Mouse (Mus musculus): ENCODE measurements around the gene Rex1bd.
"Not testable (repeated sequence)": the region's sequence is repeated elsewhere in the genome, so short reads cannot be mapped to it uniquely, and the experiment has no call there.

The Rex1bd gene

DNA sequence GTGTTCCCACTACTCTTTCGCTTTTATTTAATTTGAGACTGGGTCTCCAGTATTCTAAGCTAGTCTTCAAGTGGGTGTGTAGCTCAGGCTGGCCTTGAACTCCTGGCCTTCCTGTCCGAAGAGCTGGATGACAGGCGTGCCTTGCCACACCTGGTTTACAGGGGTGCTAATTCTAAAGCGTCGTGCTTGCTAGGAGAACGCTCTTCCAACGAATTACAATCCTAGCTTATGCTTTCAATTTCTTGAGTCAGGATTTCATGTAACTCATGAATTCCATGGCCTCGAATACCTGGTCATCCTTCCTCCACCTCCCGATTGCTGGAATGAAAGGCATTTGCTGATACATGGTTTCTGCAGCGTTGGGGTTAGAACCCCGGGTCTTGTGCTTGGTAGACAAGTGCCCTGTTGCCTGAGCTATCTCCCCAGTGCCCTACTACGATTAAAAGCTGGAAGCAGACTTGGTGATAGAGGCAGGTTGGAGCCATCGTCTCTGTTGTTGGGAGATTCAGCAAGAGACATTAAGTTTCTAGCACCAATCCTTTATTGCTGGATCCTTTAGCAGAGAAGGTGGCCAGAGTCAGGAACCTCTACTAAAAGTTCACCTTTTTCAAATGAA, 21.7 kb upstream of the Rex1bd start:
- no peak for DNase-seq (ENCODE audit: low spot score)

DNA sequence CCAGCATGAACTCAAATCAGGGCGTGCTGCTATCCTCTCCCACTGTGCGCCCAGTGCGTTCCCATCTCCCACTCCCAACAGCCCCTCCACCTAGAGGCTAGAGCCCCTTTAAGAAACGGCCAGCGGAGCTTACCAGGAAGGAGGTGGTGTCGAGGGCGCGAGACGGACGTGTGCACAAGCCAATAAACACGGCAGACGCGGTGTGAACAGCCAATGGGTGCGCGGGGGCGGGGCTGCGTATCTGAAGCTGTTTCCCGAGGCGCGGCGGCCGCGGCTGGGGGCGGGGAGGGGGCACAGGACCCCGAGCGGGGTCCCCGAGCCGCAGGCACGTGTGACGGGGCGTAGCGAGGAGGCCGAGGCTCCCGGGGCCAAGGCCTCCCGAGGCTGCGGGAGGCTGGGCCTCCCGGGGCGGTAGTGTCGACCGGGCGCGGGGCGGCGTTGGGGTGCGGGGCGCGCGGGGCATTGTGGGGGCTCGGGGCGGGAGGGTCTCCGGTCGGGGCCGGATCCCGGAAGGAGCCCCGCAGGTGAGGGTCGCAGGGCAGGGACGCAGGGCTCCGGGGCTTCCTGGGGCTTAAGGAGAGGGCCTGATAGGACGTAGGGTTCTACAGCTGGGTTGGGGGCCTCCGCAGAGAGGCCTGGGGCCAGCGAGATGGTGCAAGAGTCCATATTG, 21.1 kb upstream of the Rex1bd start, which contains the start of the genes Fkbp8 and Kxd1:
TSS of gene Fkbp8 (plus strand) at position 213 of the 670 bp plus-strand sequence.
TSS of gene Kxd1 (minus strand) at position 445 of the 670 bp plus-strand sequence.
- peak; percentile 98 for DNase-seq (ENCODE audit: low spot score)

DNA sequence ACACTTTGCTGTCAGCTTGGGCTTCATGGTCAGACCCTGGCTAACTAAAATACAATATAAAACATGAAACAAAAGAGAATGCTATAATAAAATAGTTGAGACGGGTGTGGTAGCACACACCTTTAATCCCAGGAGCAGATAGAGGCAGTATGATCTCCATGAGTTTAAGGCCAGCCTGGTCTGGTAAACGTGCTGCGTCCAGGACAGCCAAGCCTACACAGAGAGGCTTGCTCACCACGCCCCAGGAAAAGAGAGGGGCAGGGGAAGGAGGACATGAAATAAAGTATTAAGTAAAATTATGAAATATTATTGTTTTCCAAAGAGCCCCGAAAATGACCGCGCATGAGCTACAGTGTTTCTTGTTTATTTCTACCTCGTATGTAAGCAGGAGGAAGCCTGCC, 20.6 kb upstream of the Rex1bd start:
- no peak for DNase-seq (ENCODE audit: low spot score)

DNA sequence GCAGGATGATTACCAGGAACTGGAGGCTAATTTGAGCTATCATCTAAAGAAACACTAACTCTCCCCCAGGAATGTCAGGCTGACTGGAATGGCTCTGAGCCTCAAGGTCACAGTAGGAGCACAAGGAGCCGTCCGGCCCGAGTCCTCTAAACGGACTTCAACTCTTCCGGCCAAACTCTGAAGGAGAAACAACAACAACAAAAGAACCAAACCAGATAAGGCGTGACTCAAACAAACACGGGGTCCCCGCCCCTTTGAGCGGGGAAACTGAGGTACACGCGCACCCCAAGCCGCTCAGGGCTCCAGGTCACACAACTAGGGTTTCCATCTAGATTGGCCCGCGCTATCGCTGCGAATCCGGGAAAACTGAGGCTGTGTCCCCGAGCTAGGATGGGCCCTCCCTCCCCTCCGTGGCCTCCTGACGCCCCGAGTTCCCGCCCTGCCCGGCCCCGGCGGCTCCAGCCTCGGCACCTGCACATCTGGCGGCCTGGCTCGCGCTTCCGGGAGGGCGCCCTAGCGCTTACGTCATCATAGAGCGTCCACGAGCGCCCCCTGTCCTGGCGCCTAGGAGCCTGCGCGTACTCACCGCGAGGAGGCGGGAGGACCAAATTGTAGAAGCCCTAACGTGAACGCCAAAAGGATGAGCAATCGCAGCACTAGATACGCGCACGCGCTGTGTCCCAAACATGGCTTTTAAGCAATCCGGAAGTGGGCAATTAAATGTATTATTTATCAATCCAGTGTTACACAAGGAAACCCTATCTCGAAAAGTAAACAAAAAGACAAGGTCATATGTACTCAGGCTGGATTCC, 16.2 kb upstream of the Rex1bd start:
- DNase-seq (ENCODE audit: low spot score) = peak; percentile 95

DNA sequence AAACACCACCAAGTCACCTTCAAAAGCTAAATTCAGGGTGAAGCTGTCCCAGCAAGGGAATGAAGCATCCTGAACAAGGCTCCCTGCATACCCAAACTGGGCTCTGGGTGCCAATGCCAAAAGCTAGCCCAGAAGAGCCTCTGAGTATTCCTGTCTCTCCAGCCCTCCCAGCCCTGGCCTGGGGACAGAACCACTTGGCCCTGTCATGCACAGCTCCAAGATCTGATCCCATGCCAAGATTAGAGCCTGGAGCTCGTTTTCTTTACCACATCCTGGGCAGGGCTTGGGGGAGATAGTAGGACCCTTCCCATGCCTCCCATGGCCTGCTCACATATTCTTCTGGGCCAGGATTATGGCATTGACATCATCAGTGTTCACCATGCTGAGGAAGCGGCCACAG, 13.1 kb upstream of the Rex1bd start:
- DNase-seq (ENCODE audit: low spot score) = no peak

DNA sequence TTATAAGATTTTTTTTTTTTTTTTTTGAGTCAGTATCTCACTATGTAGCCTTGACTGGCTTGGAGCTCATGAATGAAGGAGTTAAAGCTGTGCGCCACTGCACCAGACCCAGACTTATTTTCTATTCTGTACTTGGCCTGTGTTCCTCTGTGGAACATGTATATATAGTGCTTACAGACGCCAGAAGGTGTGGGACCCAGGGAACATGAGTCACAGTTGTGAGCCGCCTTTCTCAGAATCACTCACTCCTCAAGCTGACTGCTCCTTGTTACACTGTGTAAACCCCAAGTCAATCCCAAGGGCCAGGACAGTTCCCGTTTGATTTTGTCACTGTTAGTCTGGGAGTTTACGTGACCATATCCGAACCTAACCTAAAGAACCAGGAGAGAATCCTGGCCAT, 12.5 kb upstream of the Rex1bd start:
- DNase-seq (ENCODE audit: low spot score) = no peak

DNA sequence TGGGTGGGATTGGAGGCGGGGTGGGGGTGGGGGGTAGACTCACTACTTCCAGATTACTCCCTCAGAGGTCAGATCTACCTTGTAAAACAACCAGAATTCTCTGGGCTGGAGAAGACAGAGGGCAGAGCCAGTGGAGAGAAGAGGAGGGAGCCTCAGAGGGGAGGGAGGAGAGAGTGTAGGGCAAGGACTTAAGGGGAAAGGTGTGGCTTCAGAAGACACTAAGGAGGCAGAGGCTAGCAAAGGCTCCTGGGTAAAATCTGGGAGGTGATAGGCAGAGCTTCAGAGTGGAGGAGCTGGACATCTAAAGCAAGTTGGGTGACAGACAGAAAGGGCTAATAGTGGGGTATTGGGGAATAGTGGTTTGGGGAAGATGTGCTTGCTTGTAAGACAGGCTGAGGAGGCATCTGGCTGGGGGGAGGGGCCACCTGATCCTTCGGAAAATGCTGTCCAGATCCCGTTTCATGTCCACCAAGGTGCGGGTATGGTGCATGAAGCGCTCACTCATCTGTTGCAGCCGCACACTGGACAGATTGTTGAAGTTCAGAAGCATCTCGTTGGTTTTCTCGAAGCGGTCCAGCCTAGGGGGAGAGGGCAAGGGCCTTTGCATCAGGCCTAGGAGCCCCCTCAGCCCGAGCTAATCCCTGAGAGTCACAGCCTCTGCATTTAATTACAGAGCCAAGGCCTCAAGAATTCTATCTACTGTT, 11.5 kb upstream of the Rex1bd start:
- no peak for DNase-seq (ENCODE audit: low spot score)

DNA sequence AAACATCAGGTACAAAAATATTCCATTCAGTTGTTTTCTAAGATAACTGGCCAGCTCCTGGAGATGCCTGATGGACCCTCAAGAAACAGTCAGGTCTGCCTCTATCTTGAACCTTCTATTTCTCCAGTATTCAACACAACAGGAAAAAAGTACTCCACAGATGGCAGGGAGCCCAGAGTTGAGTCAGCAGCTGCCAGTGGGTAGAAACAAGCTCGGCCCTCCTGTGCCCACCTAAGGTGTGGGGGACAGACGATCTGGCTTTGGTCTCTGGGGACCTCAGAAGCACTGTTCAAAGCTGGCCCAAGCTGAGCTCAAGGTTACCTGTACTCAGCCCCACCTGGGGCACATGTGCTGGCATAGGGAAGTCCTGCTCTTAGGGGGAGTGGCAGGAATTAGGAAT, 6.9 kb upstream of the Rex1bd start:
- DNase-seq (ENCODE audit: low spot score) = no peak

DNA sequence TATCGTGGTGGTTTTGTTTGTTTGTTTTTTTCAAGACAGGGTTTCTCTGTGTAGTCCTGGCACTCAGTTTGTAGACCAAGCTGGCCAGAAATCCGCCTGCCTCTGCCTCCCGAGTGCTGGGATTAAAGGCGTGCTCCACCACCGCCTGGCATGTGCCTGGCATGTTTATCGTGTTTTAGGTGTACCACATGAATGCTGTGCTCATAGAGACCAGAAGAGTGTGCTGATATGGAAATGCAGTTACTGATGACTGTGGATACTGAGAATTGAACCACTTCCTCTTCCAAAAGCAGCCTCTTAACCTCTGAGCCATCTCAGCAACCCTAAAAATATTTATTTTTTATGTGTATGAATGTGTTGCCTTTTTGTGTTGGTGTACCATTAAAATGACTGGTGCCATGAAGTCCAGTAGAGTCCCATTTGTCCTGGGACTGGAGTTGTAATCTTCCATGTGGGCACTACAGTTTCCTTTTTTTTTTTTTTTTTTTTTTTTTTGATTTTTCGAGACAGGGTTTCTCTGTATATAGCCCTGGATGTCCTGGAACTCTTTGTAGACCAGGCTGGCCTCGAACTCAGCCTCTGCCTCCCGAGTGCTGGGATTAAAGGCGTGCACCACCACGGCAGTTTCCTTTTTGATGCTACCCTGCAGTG, 5.8 kb upstream of the Rex1bd start:
- no peak for DNase-seq (ENCODE audit: low spot score)

DNA sequence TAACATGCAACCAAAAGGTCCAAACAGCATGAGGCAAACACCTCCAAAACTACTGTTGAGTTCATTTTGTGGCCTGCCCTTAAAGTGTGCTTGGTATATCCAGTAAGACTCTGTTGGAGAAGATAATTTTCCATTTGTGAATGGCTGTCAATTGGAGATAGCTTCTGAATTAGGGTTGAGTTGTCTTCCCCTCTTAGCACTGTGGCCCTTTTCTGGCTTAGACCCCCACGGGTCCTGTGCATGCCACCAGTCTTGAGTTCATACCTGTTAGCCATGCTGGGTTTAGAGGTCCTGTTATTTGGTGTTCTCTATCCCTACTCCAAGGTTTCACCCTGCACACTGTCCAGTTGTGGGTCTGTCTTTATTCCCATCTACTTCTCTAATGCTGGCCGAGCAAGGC, 5.2 kb upstream of the Rex1bd start:
- no peak for DNase-seq (ENCODE audit: low spot score)

DNA sequence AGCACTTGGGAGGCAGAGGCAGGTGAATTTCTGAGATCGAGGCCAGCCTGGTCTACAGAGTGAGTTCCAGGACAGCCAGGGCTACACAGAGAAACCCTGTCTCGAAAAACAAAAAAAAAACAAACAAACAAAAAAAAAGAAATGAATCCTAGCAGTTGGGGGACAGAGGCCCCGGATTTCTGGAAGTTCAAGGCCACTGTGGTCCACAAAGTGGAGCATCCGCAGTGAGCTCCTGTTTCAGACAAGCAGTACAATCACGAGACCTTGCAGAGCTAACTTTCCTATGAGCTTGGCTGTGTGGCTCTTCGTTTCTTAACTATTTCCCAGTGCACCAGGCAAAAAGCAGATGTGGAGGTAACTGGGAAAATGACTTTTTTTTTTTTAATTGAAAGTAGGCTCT, 4.6 kb upstream of the Rex1bd start:
- not testable (repeated sequence) for DNase-seq (ENCODE audit: low spot score)

DNA sequence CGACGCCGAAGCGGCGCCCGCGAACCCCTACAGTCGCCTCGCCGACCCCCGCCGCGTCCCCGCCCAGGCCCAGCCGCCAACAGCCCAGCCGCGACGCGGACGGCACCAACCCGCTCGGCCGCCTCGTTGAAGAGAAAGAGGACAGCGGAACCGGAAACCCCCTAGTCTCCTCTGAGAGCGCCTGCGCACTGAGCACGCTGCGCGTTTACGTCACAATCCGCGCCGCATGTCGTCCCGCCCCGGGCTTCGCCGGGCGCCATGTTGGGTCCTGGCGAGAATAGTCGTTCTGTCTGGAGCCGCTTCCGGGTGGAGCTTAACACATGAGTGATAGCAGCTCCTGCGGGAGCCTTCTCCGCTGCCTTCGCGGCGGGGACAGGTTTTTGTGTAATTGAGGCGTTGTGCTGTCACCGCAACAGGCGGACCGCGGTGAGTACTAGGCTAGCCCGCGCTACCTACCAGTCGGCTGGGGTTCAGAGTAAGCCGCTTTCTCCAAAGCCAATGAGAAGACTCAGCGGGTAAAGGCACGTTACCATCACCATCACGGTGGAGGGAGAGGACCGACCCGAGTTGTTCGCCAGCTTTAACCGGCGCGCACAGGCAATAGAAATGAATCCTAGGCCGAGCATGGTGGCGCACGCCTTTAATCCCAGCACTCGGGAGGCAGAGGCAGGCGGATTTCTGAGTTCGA, 3.8 kb upstream of the Rex1bd start, which contains the start of gene Uba52:
TSS of gene Uba52 (minus strand) at position 574 of the 688 bp plus-strand sequence.
- DNase-seq (ENCODE audit: low spot score) = peak; percentile 95

DNA sequence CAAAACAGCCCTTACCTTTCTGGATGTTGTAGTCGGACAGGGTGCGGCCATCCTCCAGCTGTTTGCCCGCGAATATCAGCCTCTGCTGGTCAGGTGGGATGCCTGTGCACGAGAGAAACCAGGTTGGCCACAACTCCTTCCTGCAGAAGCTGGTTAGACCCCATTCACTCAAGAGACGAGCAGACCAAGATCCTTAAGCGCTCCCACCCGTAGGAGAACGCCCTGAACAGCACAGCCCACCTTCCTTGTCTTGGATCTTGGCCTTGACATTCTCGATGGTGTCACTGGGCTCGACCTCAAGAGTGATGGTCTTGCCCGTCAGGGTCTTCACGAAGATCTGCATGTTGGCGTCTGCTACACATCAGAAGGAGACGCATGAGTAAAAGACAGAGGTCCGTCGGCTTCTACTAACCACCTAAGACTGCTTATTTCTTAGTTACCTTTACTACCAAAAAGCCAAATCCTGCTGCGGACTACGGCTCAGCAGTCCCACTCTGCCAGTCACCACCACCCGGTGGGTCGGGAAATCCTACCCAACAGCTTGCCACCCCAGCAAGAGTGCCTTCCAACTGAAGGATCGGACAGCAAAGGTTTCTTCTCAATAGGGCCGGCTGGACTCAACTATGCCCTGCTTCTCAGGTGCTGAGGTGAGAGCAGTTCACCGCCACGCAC, 2.9 kb upstream of the Rex1bd start:
- no peak for DNase-seq (ENCODE audit: low spot score)

DNA sequence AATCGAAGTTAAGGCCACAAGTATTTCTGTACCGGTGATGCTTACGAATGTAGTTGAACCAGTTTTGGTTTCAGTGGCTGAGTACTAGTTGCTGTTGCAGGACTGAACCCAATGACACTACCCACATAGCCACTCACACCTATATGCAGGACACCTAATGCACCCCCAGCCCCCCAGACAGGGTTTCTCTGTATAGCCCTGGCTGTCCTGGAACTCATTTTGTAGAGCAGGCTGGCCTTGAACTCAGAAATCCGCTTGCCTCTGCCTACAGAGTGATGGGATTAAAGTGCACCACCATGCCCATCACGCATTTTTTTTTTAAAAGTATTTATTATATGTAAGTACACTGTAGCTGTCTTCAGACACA, 458 bp upstream of the Rex1bd start:
- DNase-seq (ENCODE audit: low spot score) = no peak

DNA sequence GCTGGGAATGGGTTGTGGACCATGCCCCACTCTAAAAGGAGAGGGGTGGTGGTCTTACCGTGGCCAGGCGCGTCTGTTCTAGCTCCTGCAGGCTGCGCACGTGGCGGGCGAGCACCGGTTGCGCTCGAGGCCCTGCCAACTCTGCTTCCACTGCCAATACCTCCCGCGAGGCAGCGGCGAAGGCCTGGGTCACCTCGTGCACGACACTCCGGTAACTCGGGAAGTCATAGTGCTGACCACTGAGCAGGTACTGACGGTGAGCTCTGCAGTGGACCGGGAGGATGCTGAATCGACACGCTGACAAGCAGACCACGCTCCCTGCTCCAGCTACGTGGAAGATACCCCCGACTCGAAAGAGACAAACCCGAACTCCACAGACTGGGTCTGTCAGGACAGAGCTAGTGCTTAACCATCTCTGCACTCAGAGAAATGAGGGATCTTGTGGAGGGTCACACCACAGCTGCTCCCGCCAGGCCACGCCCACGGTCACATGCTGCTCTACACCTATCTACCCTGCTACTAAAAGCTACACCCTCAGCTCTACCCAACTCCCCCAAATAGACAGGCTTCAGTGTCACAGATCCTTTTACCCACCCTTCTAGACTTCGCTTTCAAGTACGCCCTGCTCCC, 739 bp downstream of the Rex1bd start:
- no peak for DNase-seq (ENCODE audit: low spot score)

DNA sequence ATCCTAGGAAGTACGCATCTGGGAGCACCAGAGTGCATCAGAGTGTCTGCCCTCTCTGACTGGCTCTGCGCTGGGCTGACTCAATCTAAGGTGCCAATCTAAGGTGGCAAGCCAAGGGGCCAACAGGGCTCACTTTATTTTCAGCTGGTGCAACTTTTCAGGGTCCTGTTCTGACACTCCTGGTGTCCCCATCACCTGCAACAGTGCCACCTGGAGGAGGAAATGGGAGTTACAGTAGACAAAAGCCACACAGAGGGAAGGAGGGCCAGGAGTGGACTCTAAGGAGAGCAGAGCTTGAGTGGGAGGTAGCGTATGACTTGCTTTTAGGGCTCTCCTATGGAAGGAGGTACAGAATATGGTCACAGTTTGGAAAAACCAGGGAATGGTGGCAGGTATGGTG, 1.7 kb downstream of the Rex1bd start:
- no peak for DNase-seq (ENCODE audit: low spot score)

DNA sequence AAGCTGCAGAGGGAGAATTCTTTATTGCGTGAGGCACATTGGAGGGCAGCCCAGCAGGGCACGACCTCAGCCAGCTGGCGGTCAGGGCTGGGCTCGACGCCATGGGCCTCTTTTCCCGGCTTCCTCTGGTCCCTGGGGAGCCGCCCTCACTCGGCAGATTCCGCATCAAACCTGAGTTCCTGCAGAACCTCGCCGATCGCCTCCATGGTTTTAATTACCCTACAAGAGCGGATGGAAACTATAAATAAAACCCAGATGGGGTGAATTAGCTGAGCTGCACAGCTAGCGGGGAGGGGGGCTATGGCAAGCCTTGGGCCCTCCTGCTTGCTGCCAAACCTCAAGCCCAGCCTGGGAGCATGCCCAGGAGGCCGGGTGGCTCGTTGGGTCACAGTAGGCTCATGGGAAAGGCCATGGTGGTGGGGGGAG, 2.2 kb downstream of the Rex1bd start:
- no peak for DNase-seq (ENCODE audit: low spot score)

DNA sequence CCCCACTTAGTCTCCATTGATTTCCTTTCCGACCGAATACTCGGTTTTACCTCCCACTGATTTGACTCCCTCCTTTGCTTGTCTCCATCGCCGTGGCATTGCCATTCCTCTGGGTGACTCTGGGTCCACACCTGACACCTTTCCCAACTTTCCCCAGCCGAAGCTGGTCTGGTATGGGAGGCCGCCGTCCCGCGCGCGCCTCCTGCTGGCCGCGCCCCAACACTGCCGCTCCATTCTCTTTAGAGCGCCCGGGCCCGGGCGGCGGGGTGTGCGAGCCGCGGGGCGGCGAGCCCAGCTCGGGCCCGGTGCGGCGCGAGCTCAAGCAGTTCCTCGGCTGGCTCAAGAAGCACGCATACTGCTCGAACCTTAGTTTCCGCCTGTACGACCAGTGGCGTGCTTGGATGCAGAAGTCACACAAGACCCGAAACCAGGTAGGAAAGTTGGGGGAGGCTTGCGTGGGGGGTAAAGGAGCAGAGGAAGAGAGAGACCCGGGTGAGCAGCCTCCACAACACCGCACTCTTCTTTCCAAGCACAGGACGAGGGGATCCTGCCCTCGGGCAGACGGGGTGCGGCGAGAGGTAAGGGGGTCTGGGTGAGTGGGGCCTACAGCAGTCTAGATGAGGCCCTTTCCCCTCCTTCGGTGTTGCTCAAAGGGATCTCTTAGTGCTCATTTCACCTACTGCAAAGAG, 3.3 kb downstream of the Rex1bd start:
- no peak for DNase-seq (ENCODE audit: low spot score)

DNA sequence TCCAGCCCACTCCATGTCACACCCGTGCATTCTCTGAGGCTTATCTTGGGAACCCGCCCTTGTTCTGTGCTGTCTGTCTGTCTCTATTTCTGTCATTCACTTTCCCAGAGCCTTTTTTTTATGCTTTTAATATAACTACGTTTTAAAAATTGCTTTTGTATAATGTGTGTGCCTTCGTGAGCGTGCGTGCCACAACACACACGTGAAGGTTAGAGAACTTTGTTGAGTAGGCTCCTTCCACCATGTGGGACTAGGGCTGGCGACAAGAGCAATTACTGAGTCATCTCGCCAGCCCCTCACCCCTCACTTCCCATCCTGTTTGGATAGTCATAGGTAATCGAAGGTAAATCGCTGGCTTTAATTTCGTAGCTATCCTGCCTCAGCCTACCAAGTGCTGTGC, 4.0 kb downstream of the Rex1bd start:
- DNase-seq (ENCODE audit: low spot score) = no peak

Data from left cerebral cortex, adult 11 months (tissue).